Mouse (Mus musculus) liver, postnatal 0 days (tissue): Measurements from ENCODE around the gene Tmed3.
A peak's percentile ranks its signal among the peaks of the same experiment; 100 is the strongest.

Experiments
- CTCF ChIP-seq: sonication (generic); IDR thresholded peaks from 2 replicates; pipeline ENCODE4 v1.5.1; 2016; ENCODE audit warnings: antibody characterized with exemption, low read depth
- EP300 ChIP-seq: IDR thresholded peaks from 2 replicates; pipeline ENCODE4 v1.6.1; 2016; ENCODE audit warnings: antibody characterized with exemption, low read depth, mild to moderate bottlenecking

GRCm38 (mm10) chr9:89704265-89705196 lies at the start of gene Tmed3:
- TF ChIP-seq CTCF (peak; percentile 56), EP300 (no peak)
